10 mouse cellular contexts compared by ENCODE assay signal in genomic region chr10:81179451-81180342, GRCm38 (mm10). TPM values are rescaled to one million over a fixed set of nuclear protein-coding genes. Genes with fewer than 3 reads are reported as not detected.
DNase-seq lines count a peak whose midpoint lies in the region; ATAC-seq lines count a peak whose summit lies in the region.
"Had no signal": no experiment of that assay in that cellular context is flagged by ENCODE, and none has a peak within 500 bp of the region (broad histone marks: within the 10 kb centered on the region; RNA-seq: fewer than 3 reads in every experiment).

No protein-coding gene starts in this region.

- 92% methylated on average over 32 of the region's 32 CpGs for WGBS in heart, embryonic 12.5 days
- 92% methylated on average over 32 of the region's 32 CpGs for WGBS in midbrain, embryonic 10.5 days
- 91% methylated on average over 32 of the region's 32 CpGs for whole genome bisulfite sequencing in midbrain, embryonic 15.5 days
- WGBS in intestine, embryonic 15.5 days: 86% methylated on average over 32 of the region's 32 CpGs
- 87% methylated on average over 32 of the region's 32 CpGs for WGBS in stomach, embryonic 15.5 days
- WGBS in forebrain, embryonic 15.5 days: 91% methylated on average over 32 of the region's 32 CpGs

- no peak overlapping the region for H3K4me2 ChIP-seq in heart, embryonic 12.5 days
- no peak overlapping the region for H3K4me2 ChIP-seq in midbrain, embryonic 15.5 days
- H3K4me2 ChIP-seq in intestine, embryonic 15.5 days (replicated peaks): no peak overlapping the region
- no peak overlapping the region for H3K4me2 ChIP-seq in stomach, embryonic 15.5 days
- no peak overlapping the region for H3K4me2 ChIP-seq in forebrain, embryonic 15.5 days (replicated peaks)

- no peak for ATAC-seq in heart, embryonic 12.5 days (ENCODE audit: insufficient number of reproducible peaks, low FRiP score)
- no peak for ATAC-seq in midbrain, embryonic 15.5 days (replicated peaks)
- ATAC-seq in intestine, embryonic 15.5 days: no peak
- ATAC-seq in stomach, embryonic 15.5 days (ENCODE audit: insufficient read depth, low FRiP score, low read depth): no peak
- no peak for ATAC-seq in forebrain, embryonic 15.5 days (replicated peaks)

- peak overlapping the region; percentile 1; the same call in 1 of the 2 replicates for H3K9ac ChIP-seq in heart, embryonic 12.5 days
- H3K9ac ChIP-seq in midbrain, embryonic 15.5 days: no peak overlapping the region
- H3K9ac ChIP-seq in intestine, embryonic 15.5 days: no peak overlapping the region; the same call in 1 of the 2 replicates
- 0 out of 2 replicates have a peak overlapping the region, but pooled peaks have one; percentile 9 for H3K9ac ChIP-seq in stomach, embryonic 15.5 days
- no peak overlapping the region for H3K9ac ChIP-seq in forebrain, embryonic 15.5 days (replicated peaks)

- peaks cover 67% of the 10 kb centered on the region for H3K4me1 ChIP-seq in heart, embryonic 12.5 days (replicated peaks)
- H3K4me1 ChIP-seq in midbrain, embryonic 10.5 days: peaks cover 73% of the 10 kb centered on the region
- H3K4me1 ChIP-seq in midbrain, embryonic 15.5 days: peaks cover 53% of the 10 kb centered on the region
- peaks cover 48% of the 10 kb centered on the region for H3K4me1 ChIP-seq in intestine, embryonic 15.5 days (replicated peaks)
- peaks cover 55% of the 10 kb centered on the region for H3K4me1 ChIP-seq in stomach, embryonic 15.5 days
- H3K4me1 ChIP-seq in forebrain, embryonic 15.5 days: peaks cover 60% of the 10 kb centered on the region

- no peaks in the 10 kb centered on the region for H3K27me3 ChIP-seq in heart, embryonic 12.5 days (replicated peaks)
- no peaks in the 10 kb centered on the region for H3K27me3 ChIP-seq in midbrain, embryonic 10.5 days (ENCODE audit: low read depth, poor library complexity, severe bottlenecking)
- H3K27me3 ChIP-seq in midbrain, embryonic 15.5 days (replicated peaks): no peaks in the 10 kb centered on the region
- H3K27me3 ChIP-seq in intestine, embryonic 15.5 days (replicated peaks): no peaks in the 10 kb centered on the region
- H3K27me3 ChIP-seq in stomach, embryonic 15.5 days (replicated peaks): no peaks in the 10 kb centered on the region
- no peaks in the 10 kb centered on the region for H3K27me3 ChIP-seq in forebrain, embryonic 15.5 days

- H3K36me3 ChIP-seq in heart, embryonic 12.5 days: peaks cover 61% of the 10 kb centered on the region
- peaks cover 66% of the 10 kb centered on the region for H3K36me3 ChIP-seq in midbrain, embryonic 10.5 days
- H3K36me3 ChIP-seq in midbrain, embryonic 15.5 days (replicated peaks): peaks cover 50% of the 10 kb centered on the region
- peaks cover 54% of the 10 kb centered on the region for H3K36me3 ChIP-seq in intestine, embryonic 15.5 days
- H3K36me3 ChIP-seq in stomach, embryonic 15.5 days: peaks cover 53% of the 10 kb centered on the region
- peaks cover 57% of the 10 kb centered on the region for H3K36me3 ChIP-seq in forebrain, embryonic 15.5 days

- no peaks in the 10 kb centered on the region for H3K9me3 ChIP-seq in heart, embryonic 12.5 days (replicated peaks)
- no peaks in the 10 kb centered on the region for H3K9me3 ChIP-seq in midbrain, embryonic 10.5 days (replicated peaks)
- H3K9me3 ChIP-seq in midbrain, embryonic 15.5 days: no peaks in the 10 kb centered on the region
- H3K9me3 ChIP-seq in intestine, embryonic 15.5 days: no peaks in the 10 kb centered on the region
- H3K9me3 ChIP-seq in stomach, embryonic 15.5 days: no peaks in the 10 kb centered on the region
- H3K9me3 ChIP-seq in forebrain, embryonic 15.5 days: no peaks in the 10 kb centered on the region

- no peak overlapping the region for H3K4me3 ChIP-seq in heart, embryonic 12.5 days
- peak overlapping the region; percentile 100; the same call in 1 of the 2 replicates for H3K4me3 ChIP-seq in midbrain, embryonic 10.5 days
- H3K4me3 ChIP-seq in midbrain, embryonic 15.5 days: no peak overlapping the region
- H3K4me3 ChIP-seq in intestine, embryonic 15.5 days (replicated peaks): no peak overlapping the region
- no peak overlapping the region for H3K4me3 ChIP-seq in stomach, embryonic 15.5 days (replicated peaks)
- no peak overlapping the region for H3K4me3 ChIP-seq in forebrain, embryonic 15.5 days

- DNase-seq in heart, adult 9 months (ENCODE audit: low spot score in 2 of 2): no peak
- no peak for DNase-seq in midbrain, embryonic 10.5 days (ENCODE audit: low spot score)
- no peak for DNase-seq in thymus, adult 18-20 months

- H3K27ac ChIP-seq in heart, embryonic 12.5 days (ENCODE audit: poor library complexity, severe bottlenecking): peak overlapping the region; percentile 37
- H3K27ac ChIP-seq in midbrain, embryonic 10.5 days (replicated peaks): no peak overlapping the region
- H3K27ac ChIP-seq in midbrain, embryonic 15.5 days: no peak overlapping the region
- peak overlapping the region; percentile 29 for H3K27ac ChIP-seq in intestine, embryonic 15.5 days
- peak overlapping the region; percentile 35; the same call in 1 of the 2 replicates for H3K27ac ChIP-seq in stomach, embryonic 15.5 days
- H3K27ac ChIP-seq in forebrain, embryonic 15.5 days (replicated peaks): no peak overlapping the region

RNA-seq across cellular contexts. Expression of gene Dapk3, which starts 3.1 kb away (rescaled TPM):
- 62.8 and 69.0 TPM in 2 replicates for polyA plus RNA-seq in heart, embryonic 12.5 days (2016; fragmentation: Nextera tagmentation; extraction: Ambion mirVana)
- polyA plus RNA-seq in midbrain, embryonic 10.5 days (2016; fragmentation: Nextera tagmentation; extraction: Ambion mirVana): 52.7 and 53.3 TPM in 2 replicates
- 66.3 and 67.3 TPM in 2 replicates for polyA plus RNA-seq in midbrain, embryonic 15.5 days (2015; fragmentation: Nextera tagmentation; extraction: Ambion mirVana)
- 56.6 and 62.7 TPM in 2 replicates for polyA plus RNA-seq in intestine, embryonic 15.5 days (2015; fragmentation: Nextera tagmentation; extraction: Ambion mirVana)
- 61.9 and 65.4 TPM in 2 replicates for polyA plus RNA-seq in stomach, embryonic 15.5 days (2015; fragmentation: Nextera tagmentation; extraction: Ambion mirVana)
- polyA plus RNA-seq in forebrain, embryonic 15.5 days (2015; fragmentation: Nextera tagmentation; extraction: Ambion mirVana): 56.8 and 61.3 TPM in 2 replicates

RNA-seq across cellular contexts. Expression of gene Eef2, which starts 3.3 kb away (rescaled TPM):
- polyA plus RNA-seq in heart, embryonic 12.5 days (2016; fragmentation: Nextera tagmentation; extraction: Ambion mirVana): 408 and 433 TPM in 2 replicates
- 528 and 571 TPM in 2 replicates for polyA plus RNA-seq in midbrain, embryonic 10.5 days (2016; fragmentation: Nextera tagmentation; extraction: Ambion mirVana)
- 588 and 606 TPM in 2 replicates for polyA plus RNA-seq in midbrain, embryonic 15.5 days (2015; fragmentation: Nextera tagmentation; extraction: Ambion mirVana)
- polyA plus RNA-seq in intestine, embryonic 15.5 days (2015; fragmentation: Nextera tagmentation; extraction: Ambion mirVana): 515 and 540 TPM in 2 replicates
- 517 and 544 TPM in 2 replicates for polyA plus RNA-seq in stomach, embryonic 15.5 days (2015; fragmentation: Nextera tagmentation; extraction: Ambion mirVana)
- 633 and 637 TPM in 2 replicates for polyA plus RNA-seq in forebrain, embryonic 15.5 days (2015; fragmentation: Nextera tagmentation; extraction: Ambion mirVana)

RNA-seq across cellular contexts. Expression of gene 4930442H23Rik, which starts 4.0 kb away (rescaled TPM):
- polyA plus RNA-seq in heart, embryonic 12.5 days (2016; fragmentation: Nextera tagmentation; extraction: Ambion mirVana): 0.18 TPM in 1 of 2 replicates, not detected in the other
- 0.09 TPM in 1 of 2 replicates, not detected in the other for polyA plus RNA-seq in midbrain, embryonic 10.5 days (2016; fragmentation: Nextera tagmentation; extraction: Ambion mirVana)
- polyA plus RNA-seq in midbrain, embryonic 15.5 days (2015; fragmentation: Nextera tagmentation; extraction: Ambion mirVana): not detected in 2 replicates
- polyA plus RNA-seq in intestine, embryonic 15.5 days (2015; fragmentation: Nextera tagmentation; extraction: Ambion mirVana): 0.13 and 0.15 TPM in 2 replicates
- 0.10 TPM in 1 of 2 replicates, not detected in the other for polyA plus RNA-seq in stomach, embryonic 15.5 days (2015; fragmentation: Nextera tagmentation; extraction: Ambion mirVana)
- polyA plus RNA-seq in forebrain, embryonic 15.5 days (2015; fragmentation: Nextera tagmentation; extraction: Ambion mirVana): 0.14 and 0.19 TPM in 2 replicates
- polyA plus RNA-seq: liver, embryonic 16.5 days; neural tube, embryonic 11.5 days had no signal

RNA-seq across cellular contexts. Expression of gene Pias4, which starts 12.0 kb away (rescaled TPM):
- 36.0 and 36.1 TPM in 2 replicates for polyA plus RNA-seq in heart, embryonic 12.5 days (2016; fragmentation: Nextera tagmentation; extraction: Ambion mirVana)
- 61.4 and 68.5 TPM in 2 replicates for polyA plus RNA-seq in midbrain, embryonic 10.5 days (2016; fragmentation: Nextera tagmentation; extraction: Ambion mirVana)
- polyA plus RNA-seq in midbrain, embryonic 15.5 days (2015; fragmentation: Nextera tagmentation; extraction: Ambion mirVana): 59.2 and 66.3 TPM in 2 replicates
- polyA plus RNA-seq in intestine, embryonic 15.5 days (2015; fragmentation: Nextera tagmentation; extraction: Ambion mirVana): 47.2 and 58.4 TPM in 2 replicates
- polyA plus RNA-seq in stomach, embryonic 15.5 days (2015; fragmentation: Nextera tagmentation; extraction: Ambion mirVana): 41.8 and 44.9 TPM in 2 replicates
- polyA plus RNA-seq in forebrain, embryonic 15.5 days (2015; fragmentation: Nextera tagmentation; extraction: Ambion mirVana): 54.9 and 57.8 TPM in 2 replicates

RNA-seq across cellular contexts. Expression of gene Nmrk2, which starts 22.2 kb away (rescaled TPM):
- 3.9 and 4.9 TPM in 2 replicates for polyA plus RNA-seq in heart, embryonic 12.5 days (2016; fragmentation: Nextera tagmentation; extraction: Ambion mirVana)
- not detected in 2 replicates for polyA plus RNA-seq in midbrain, embryonic 10.5 days (2016; fragmentation: Nextera tagmentation; extraction: Ambion mirVana)
- 0.14 TPM in 1 of 2 replicates, not detected in the other for polyA plus RNA-seq in midbrain, embryonic 15.5 days (2015; fragmentation: Nextera tagmentation; extraction: Ambion mirVana)
- 0.14 TPM in 1 of 2 replicates, not detected in the other for polyA plus RNA-seq in intestine, embryonic 15.5 days (2015; fragmentation: Nextera tagmentation; extraction: Ambion mirVana)
- polyA plus RNA-seq in stomach, embryonic 15.5 days (2015; fragmentation: Nextera tagmentation; extraction: Ambion mirVana): 0.18 and 0.26 TPM in 2 replicates
- polyA plus RNA-seq in forebrain, embryonic 15.5 days (2015; fragmentation: Nextera tagmentation; extraction: Ambion mirVana): 0.11 TPM in 1 of 2 replicates, not detected in the other

Comparison
In these comparisons a context has a peak if more than half of its experiments do, and no peak if none do; other contexts are left out.
1. H3K27ac ChIP-seq: peak in heart, embryonic 12.5 days (single experiment), intestine, embryonic 15.5 days (single experiment) and stomach, embryonic 15.5 days (single experiment); none in midbrain, embryonic 10.5 days (single experiment), midbrain, embryonic 15.5 days (single experiment) and forebrain, embryonic 15.5 days (single experiment).
2. H3K9ac ChIP-seq: peak in heart, embryonic 12.5 days (single experiment) and stomach, embryonic 15.5 days (single experiment); none in midbrain, embryonic 15.5 days (single experiment), intestine, embryonic 15.5 days (single experiment) and forebrain, embryonic 15.5 days (single experiment).